Mouse (Mus musculus): Measurements from ENCODE around the gene Gm20388.

The Gm20388 gene

DNA sequence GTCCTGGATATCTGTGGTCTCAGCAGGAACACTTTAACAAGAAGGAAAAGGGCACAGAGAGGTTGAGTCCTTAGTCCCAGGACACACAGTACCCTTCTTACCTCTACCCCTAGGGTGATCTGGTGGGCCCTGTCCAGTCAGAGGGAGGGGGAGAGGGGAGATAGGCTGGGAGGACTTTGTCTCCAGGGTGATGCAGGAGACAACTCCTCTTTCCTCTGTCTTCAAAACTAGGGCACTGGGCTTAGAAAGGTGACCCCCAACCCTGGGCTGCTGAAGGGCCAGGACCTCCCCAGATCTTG, 316.9 kb downstream of the Gm20388 start:
- no peak for DNase-seq (ENCODE audit: extremely low spot score, low spot score)

DNA sequence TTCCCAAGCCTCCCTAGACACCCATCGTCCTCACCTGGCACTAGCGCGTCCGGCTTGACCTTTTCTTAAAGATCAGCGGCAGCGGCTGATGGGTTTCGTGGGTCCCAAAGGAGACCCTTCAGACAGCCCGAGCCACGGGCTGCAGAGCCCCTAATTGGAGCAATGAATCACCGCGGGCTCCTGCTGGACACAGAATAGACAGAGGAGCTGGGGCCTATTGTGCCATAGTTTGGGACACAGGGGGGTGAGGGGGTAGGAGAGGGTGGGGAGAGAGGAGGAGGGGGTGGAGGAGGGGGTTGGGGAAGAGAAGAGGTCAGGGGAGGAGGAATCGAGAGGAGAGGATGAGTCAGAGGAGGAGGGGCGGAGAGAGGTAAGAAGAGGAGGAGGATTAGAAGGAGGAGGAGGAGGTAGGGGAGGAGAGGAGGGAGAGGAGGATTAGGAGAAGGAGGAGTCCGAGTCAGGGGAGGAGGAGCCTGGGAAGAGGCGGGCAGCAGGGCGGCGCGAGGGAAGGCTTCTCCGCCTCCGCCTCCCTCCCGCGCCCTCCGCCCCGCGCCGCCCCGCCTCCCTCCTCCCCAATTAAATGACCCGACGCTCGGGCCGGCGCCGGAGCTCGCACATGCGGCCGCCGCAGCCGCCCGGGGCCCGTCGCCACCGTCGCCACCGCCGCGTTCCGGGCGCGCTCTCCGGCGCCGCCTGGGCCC, 317.4 kb downstream of the Gm20388 start, which contains the start of gene Gse1:
Gene Gse1, plus strand, starts transcription at position 566 of the 701 bp plus-strand sequence.
- peak; percentile 83 for DNase-seq (ENCODE audit: extremely low spot score, low spot score)

GRCm38 (mm10) chr8:120228781-120229573, 318.3 kb downstream of the Gm20388 start:
- peak; percentile 57 for DNase-seq (ENCODE audit: extremely low spot score, low spot score)

DNA sequence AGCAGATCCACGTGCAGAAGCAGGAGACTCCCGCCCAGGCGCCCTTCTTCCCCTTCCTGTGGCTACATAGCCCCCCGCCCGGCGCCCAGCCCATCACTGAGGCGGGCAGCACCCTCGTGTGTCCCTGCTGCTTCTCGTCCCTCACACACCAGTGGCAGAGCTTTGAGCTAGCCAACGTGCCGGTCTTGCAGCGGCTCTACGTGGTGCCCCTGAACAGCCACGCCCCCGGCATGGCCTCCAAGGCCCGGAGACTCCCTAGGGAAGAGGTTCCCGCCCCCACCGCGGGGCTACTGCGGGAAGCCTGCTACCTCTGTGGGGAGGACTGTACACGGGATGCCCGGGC, 318.9 kb downstream of the Gm20388 start:
- DNase-seq (ENCODE audit: extremely low spot score, low spot score): peak; percentile 66

DNA sequence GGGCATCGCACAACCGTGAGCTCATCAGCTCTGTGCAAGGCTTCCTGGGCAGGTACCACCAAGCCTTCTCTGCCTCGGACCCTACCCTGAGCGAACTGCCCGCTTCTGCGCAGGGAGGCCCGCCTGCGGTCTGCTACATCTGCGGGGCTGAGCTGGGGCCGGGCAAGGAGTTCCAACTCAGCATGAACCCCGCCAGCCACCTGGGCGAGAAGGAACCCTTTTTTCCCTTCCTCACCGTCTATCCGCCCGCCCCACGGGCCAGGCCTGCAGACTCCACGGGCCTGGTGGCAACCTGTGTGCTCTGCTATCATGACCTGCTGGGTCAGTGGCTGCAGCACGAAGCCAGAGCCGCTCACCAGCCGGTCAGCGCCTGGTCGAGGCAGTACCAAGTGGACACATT, 319.4 kb downstream of the Gm20388 start:
- no peak for DNase-seq (ENCODE audit: extremely low spot score, low spot score)

GRCm38 (mm10) chr8:120230715-120231614, 320.3 kb downstream of the Gm20388 start:
- DNase-seq (ENCODE audit: extremely low spot score, low spot score): peak; percentile 52

DNA sequence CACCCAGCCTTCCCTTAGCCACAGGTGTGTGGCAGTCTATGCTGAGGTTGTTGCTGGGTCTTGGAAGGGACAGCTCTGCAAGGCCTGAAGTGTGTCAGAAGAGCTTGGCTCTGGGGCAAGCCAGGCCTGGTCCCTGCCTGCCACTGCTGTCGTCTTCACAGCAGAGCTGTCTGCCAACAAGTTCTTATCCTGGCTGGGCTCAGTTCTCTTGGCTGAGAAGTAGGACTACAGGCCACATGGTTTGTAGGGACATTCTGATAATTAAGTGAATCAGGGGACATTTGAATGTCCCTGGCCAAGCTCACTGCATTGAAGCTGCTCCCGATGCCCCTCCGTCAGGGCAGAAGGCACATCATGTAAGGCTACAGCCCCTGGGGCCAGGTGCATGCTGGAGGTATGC, 321.2 kb downstream of the Gm20388 start:
- DNase-seq (ENCODE audit: extremely low spot score, low spot score): no peak

DNA sequence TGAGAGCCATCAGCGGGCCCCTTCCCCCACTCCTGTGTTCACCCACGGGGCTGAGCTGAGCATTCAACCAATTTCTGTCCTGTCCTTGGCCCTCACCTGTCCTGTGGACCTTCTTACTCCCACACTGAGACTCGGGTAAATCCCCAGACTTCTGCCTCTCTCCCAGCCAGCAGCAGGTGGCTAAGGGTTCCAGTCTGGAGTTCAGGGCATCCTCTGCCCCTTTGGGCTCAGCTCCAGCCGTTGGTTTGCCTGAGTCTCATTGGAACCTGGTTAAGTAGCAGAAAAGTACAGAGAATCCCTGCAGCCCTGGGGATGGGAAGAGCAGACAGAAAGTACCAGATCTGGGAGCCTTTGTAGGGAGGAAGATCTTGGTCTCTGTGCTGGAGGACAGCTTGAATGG, 321.8 kb downstream of the Gm20388 start:
- DNase-seq (ENCODE audit: extremely low spot score, low spot score): no peak

- DNase-seq (ENCODE audit: extremely low spot score, low spot score): no peak
Observed at GRCm38 (mm10) chr8:120232913-120233312, 322.3 kb downstream of the Gm20388 start.

GRCm38 (mm10) chr8:120234457-120234856, 323.8 kb downstream of the Gm20388 start:
- no peak for DNase-seq (ENCODE audit: extremely low spot score, low spot score)

DNA sequence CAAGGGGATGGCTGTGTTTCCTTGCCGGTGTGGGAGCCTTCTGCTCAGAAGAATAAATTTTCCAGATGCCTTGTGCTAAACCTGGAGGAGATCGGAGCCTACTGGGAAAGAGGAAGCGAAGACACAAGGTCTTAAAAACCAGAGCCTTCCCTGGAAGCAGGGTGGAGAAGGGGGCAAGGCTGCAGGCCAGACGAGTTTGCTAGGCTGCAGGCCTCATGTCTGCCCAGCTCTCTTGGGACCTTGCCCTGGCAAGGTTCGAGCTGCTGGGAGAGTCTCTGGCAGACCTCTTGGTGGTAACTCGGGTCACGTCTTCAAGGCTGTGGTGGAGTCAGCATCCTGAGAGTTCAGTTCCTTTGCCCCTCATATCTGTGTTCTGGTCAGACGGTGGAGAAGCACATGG, 324.2 kb downstream of the Gm20388 start:
- no peak for DNase-seq (ENCODE audit: extremely low spot score, low spot score)

GRCm38 (mm10) chr8:120243222-120243621, 332.6 kb downstream of the Gm20388 start:
- DNase-seq (ENCODE audit: extremely low spot score, low spot score): no peak

DNA sequence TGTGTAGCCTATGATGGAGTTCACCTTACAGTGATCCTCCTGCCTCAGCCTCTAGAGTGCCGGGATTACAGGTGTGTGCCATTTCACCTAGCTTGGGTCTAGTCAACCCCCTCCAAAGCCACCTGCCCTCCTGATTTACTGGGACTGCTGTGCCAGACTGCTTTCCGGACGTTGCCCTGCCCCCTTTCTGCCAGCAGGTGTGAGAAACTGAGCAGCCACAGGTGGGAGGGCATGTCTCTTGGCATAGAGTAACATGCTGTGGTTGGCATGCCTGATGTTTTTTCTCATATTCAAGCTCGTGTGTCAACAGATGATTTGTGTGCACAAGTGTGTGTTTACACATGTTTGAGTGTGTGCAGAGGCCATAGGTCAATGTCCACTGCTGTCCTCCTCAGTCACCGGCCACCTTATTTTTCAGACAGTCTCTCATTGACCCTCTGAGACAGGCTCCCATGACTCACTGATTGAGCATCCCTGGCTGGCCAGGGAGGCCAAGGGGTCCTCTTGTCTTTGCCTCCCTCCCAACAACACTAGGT, 333.3 kb downstream of the Gm20388 start:
- DNase-seq (ENCODE audit: extremely low spot score, low spot score): no peak

DNA sequence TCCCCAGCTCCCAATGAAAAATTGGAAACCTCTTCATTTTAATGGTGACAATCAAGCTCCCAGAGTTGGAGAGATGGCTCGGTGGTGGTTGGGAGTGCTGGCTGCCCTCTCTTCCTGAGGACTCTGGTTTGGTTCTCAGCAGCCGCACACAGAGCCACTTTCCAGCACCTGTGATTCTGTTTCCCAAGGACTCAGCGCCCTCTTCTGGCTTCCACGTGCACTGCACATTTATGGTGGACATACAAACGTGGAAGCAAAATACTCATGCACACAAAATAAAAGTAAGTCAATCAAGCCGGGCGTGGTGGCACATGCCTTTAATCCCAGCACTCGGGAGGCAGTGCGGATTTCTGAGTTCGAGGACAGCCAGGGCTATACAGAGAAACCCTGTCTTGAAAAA, 333.9 kb downstream of the Gm20388 start:
- no peak for DNase-seq (ENCODE audit: extremely low spot score, low spot score)

GRCm38 (mm10) chr8:120247618-120248017, 337.0 kb downstream of the Gm20388 start:
- DNase-seq (ENCODE audit: extremely low spot score, low spot score): no peak

DNA sequence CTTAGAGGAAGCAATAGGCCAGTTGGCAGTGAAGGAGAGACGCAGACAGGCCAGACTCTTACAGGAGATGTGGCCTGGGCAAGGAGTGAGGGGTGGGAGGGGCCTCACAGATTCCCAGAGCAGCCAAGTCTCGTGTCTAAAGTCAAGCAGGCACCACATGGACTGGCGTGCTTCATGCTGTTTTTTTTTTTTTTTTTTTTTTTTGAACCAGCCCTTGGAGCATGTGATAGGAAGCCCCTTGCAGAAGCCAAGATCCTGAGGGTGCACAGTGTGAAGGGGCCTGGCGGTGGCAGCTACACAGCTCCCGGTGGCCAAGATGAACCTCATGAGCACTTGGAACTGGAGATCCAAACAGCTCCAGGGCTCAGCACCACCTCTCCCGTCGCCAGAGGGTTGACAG, 337.4 kb downstream of the Gm20388 start:
- no peak for DNase-seq (ENCODE audit: extremely low spot score, low spot score)

DNA sequence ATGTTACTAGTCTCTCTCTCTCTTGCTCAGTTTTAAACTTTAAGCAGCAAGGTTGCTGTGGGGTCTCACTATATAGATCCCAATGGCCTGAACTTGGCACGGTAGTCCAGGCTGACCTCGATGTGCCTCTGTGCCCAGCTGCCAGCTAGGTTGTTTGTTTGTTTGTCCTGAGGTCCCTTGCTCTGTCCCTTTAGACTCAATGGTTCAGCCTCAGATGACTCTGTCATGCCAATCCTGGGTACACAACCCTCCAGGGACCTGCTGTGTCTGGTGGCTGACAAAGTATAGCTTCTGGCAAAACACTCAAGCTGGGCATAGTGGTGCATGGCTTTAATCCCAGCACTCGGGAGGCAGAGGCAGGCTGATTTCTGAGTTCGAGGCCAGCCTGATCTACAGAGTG, 337.8 kb downstream of the Gm20388 start:
- DNase-seq (ENCODE audit: extremely low spot score, low spot score): no peak

DNA sequence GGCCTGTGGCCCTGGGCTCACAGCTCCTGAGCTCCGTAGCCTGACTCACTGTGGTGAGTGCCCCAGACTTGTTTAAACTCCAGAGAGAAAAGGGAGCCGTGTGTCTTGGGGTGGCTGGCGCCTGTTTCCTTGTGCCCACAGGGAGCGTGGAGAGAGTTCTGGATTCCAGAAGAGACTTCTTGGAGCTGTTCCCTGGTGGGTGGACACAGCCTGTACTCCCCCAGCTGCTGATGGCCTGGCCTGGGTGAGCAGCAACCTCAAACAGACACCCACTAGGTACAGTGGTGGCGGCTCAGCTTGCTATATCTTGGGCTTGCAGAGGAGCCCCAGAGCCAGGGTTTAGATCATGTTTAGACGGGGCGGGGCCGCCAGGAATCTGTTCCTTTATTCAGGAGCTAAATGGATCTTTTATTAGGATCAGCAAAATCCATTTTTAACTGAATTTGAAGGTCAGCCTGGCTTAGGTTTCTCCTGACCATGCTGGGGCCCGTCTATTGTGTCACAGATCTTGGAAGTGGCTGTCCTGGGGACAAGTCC, 339.2 kb downstream of the Gm20388 start:
- DNase-seq (ENCODE audit: extremely low spot score, low spot score): no peak

GRCm38 (mm10) chr8:120250750-120251410, 340.2 kb downstream of the Gm20388 start:
- DNase-seq (ENCODE audit: extremely low spot score, low spot score): no peak

DNA sequence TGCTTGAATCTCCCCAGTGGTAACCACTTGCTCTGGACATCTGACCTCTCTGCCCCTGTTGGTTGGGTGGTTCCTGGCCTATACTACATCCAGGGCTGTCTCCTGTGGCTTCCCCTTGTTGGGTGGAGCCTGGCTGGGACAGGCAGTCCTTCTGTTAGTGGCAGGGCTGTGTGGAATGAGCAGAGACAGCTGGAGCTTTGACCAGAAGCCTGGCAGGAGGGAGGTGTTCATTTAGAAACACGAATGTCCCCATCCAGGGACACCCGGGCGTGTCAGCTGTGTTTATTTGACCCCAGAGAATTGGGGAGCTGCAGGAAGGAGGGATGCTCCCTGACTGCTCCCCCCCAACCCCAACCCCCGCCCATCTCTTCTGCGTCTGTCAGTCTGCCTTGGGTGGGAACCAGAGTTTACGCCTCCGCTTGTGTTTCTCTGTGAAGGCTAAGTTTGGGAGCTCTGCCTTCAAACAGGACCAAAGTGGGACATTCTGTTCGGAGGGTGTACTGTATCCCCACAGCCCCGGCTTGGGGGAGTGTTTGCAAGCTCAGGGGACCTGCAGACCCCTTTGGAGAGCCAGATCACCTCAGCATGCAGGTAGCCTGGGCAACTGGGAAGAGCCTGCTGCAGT, 340.9 kb downstream of the Gm20388 start:
- DNase-seq (ENCODE audit: extremely low spot score, low spot score): no peak

- DNase-seq (ENCODE audit: extremely low spot score, low spot score): no peak
Observed at GRCm38 (mm10) chr8:120253626-120254025, 343.0 kb downstream of the Gm20388 start.
